Mouse (Mus musculus): ENCODE results near the gene Msl1. TPM values are rescaled to one million over a fixed set of nuclear protein-coding genes. Genes with fewer than 3 reads are reported as not detected.

Gene Msl1
- polyA plus RNA-seq, 1 experiment from 2014 or later = 18.0 TPM

- Histone ChIP-seq H3K9me3 (replicated peaks; ENCODE audit: control insufficient read depth, low read length) (no peaks in the 10 kb centered on the region), H3K4me2 (ENCODE audit: low read depth, low read length) (peak overlapping the region; percentile 36), H3K27ac (ENCODE audit: low read length) (peak overlapping the region; percentile 96), H3K9ac (ENCODE audit: low read length) (peak overlapping the region; percentile 65), H3K36me3 (ENCODE audit: control insufficient read depth, insufficient read depth, low read length) (no peaks in the 10 kb centered on the region), H3K4me3 (replicated peaks; ENCODE audit: low read length) (peak overlapping the region; percentile 10; the same call in 1 of the 2 replicates), H3K4me1 (ENCODE audit: control insufficient read depth, insufficient read depth, low read length) (peaks cover 84% of the 10 kb centered on the region), H3K27me3 (ENCODE audit: control insufficient read depth, insufficient read depth, low read length) (no peaks in the 10 kb centered on the region)
- WGBS = 22% methylated on average over 6 of the region's 6 CpGs
- ATAC-seq (ENCODE audit: insufficient read depth, low FRiP score) = peak; percentile 75
These were observed 44.0 kb upstream of the Msl1 start for GRCm38 (mm10) chr11:98751221-98751782.

DNA sequence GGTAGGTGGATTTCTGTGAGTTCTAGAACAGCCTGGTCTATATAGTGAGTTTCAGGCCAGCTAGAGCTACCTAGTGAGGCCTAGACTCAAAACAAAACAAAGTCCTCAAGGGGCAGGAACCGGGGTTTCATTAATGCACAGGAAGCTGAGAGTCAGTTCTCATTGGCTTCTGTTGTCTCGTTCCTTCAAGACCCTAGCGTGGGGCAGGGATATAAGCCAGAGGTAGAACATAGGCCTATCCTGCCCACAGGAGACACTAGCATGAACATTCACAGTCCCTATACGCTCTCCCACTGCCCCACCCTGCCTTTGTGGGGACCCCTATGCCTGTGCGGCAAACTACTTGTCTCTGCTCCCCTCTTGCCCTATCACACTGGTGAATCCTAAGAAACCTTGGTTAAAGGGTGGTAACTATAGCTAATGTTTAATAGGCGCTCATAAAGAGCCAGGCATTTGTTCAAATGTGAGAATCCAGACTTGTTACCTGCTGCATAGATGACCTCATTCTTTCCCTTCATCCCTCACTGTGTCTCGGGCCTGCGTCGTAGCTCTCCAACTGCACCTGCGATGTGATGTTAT lies 42.7 kb upstream of the Msl1 start:
- H3K27me3 ChIP-seq (ENCODE audit: control insufficient read depth, insufficient read depth, low read length) = no peaks in the 10 kb centered on the region
- H3K27ac ChIP-seq (ENCODE audit: low read length) = peak overlapping the region; percentile 96
- H3K9me3 ChIP-seq (replicated peaks; ENCODE audit: control insufficient read depth, low read length) = no peaks in the 10 kb centered on the region
- H3K4me2 ChIP-seq (ENCODE audit: low read depth, low read length) = 0 out of 2 replicates have a peak overlapping the region, but pooled peaks have one; percentile 36
- H3K9ac ChIP-seq (ENCODE audit: low read length) = peak overlapping the region; percentile 46
- no peak for ATAC-seq (ENCODE audit: insufficient read depth, low FRiP score)
- H3K36me3 ChIP-seq (ENCODE audit: control insufficient read depth, insufficient read depth, low read length) = no peaks in the 10 kb centered on the region
- peaks cover 72% of the 10 kb centered on the region for H3K4me1 ChIP-seq (ENCODE audit: control insufficient read depth, insufficient read depth, low read length)
- 78% methylated on average over 10 of the region's 10 CpGs for WGBS
- H3K4me3 ChIP-seq (replicated peaks; ENCODE audit: low read length) = no peak overlapping the region

- ATAC-seq (ENCODE audit: insufficient read depth, low FRiP score) = no peak
- H3K9ac ChIP-seq (ENCODE audit: low read length) = 0 out of 2 replicates have a peak overlapping the region, but pooled peaks have one; percentile 28
- 89% methylated on average over 5 of the region's 5 CpGs for WGBS
- no peaks in the 10 kb centered on the region for H3K27me3 ChIP-seq (ENCODE audit: control insufficient read depth, insufficient read depth, low read length)
- H3K4me3 ChIP-seq (replicated peaks; ENCODE audit: low read length) = no peak overlapping the region
- H3K9me3 ChIP-seq (replicated peaks; ENCODE audit: control insufficient read depth, low read length) = no peaks in the 10 kb centered on the region
- peaks cover under 1% of the 10 kb centered on the region; the same call in 1 of the 2 replicates for H3K36me3 ChIP-seq (ENCODE audit: control insufficient read depth, insufficient read depth, low read length)
- H3K4me1 ChIP-seq (ENCODE audit: control insufficient read depth, insufficient read depth, low read length) = peaks cover 65% of the 10 kb centered on the region
- H3K27ac ChIP-seq (ENCODE audit: low read length) = peak overlapping the region; percentile 96; the same call in 1 of the 2 replicates
- no peak overlapping the region for H3K4me2 ChIP-seq (ENCODE audit: low read depth, low read length)
These were observed 42.1 kb upstream of the Msl1 start for GRCm38 (mm10) chr11:98753264-98753663.

- Histone ChIP-seq H3K27me3 (ENCODE audit: control insufficient read depth, insufficient read depth, low read length) (no peaks in the 10 kb centered on the region), H3K36me3 (ENCODE audit: control insufficient read depth, insufficient read depth, low read length) (peaks cover 5% of the 10 kb centered on the region; the same call in 1 of the 2 replicates), H3K4me1 (ENCODE audit: control insufficient read depth, insufficient read depth, low read length) (peaks cover 56% of the 10 kb centered on the region), H3K9me3 (replicated peaks; ENCODE audit: control insufficient read depth, low read length) (no peaks in the 10 kb centered on the region), H3K4me3 (replicated peaks; ENCODE audit: low read length) (no peak overlapping the region), H3K27ac (ENCODE audit: low read length) (peak overlapping the region; percentile 78), H3K4me2 (ENCODE audit: low read depth, low read length) (no peak overlapping the region), H3K9ac (ENCODE audit: low read length) (peak overlapping the region; percentile 30; the same call in 1 of the 2 replicates)
- ATAC-seq (ENCODE audit: insufficient read depth, low FRiP score) = no peak
- WGBS = 60% methylated on average over 9 of the region's 9 CpGs
These were observed 41.1 kb upstream of the Msl1 start for GRCm38 (mm10) chr11:98754151-98754620.

DNA sequence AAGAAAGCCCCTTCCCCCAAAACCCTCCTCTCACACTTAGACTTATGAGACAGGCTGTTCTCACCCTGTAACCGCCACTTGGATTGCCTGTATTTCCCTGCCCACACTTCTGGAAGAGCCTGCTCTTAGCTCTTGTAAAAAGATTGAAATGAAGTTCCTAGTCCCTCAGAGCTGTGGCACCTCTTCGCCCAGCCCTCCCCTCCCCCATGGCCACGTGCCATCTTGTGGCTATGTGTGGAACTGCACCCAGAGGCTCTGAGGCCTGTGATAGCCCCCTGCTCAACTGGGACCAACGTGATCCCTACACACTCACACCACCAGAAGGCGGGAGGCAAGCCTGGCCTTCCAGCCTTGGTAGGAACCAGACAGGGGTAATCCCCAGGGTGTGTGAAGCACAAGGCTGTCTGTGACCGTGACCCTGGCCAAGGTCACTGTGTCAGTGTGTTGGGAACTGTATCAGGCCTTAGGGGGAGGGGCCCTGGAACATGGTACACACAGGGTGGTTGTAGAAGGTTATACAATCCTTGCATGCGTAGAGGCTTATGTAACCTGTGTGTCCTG lies 40.6 kb upstream of the Msl1 start:
- WGBS = 24% methylated on average over 7 of the region's 7 CpGs
- Histone ChIP-seq H3K9ac (ENCODE audit: low read length) (no peak overlapping the region), H3K4me1 (ENCODE audit: control insufficient read depth, insufficient read depth, low read length) (peaks cover 51% of the 10 kb centered on the region), H3K27ac (ENCODE audit: low read length) (peak overlapping the region; percentile 78), H3K4me2 (ENCODE audit: low read depth, low read length) (no peak overlapping the region), H3K9me3 (replicated peaks; ENCODE audit: control insufficient read depth, low read length) (no peaks in the 10 kb centered on the region), H3K4me3 (replicated peaks; ENCODE audit: low read length) (no peak overlapping the region), H3K36me3 (ENCODE audit: control insufficient read depth, insufficient read depth, low read length) (peaks cover 5% of the 10 kb centered on the region; the same call in 1 of the 2 replicates), H3K27me3 (ENCODE audit: control insufficient read depth, insufficient read depth, low read length) (no peaks in the 10 kb centered on the region)
- ATAC-seq (ENCODE audit: insufficient read depth, low FRiP score) = no peak

GRCm38 (mm10) chr11:98755726-98756380 lies 39.5 kb upstream of the Msl1 start:
- H3K4me2 ChIP-seq (ENCODE audit: low read depth, low read length) = no peak overlapping the region
- no peak overlapping the region for H3K27ac ChIP-seq (ENCODE audit: low read length)
- WGBS = 89% methylated on average over 6 of the region's 6 CpGs
- no peak overlapping the region for H3K4me3 ChIP-seq (replicated peaks; ENCODE audit: low read length)
- no peak for ATAC-seq (ENCODE audit: insufficient read depth, low FRiP score)
- H3K27me3 ChIP-seq (ENCODE audit: control insufficient read depth, insufficient read depth, low read length) = no peaks in the 10 kb centered on the region
- H3K9ac ChIP-seq (ENCODE audit: low read length) = no peak overlapping the region
- peaks cover 40% of the 10 kb centered on the region for H3K4me1 ChIP-seq (ENCODE audit: control insufficient read depth, insufficient read depth, low read length)
- peaks cover 11% of the 10 kb centered on the region for H3K36me3 ChIP-seq (ENCODE audit: control insufficient read depth, insufficient read depth, low read length)
- no peaks in the 10 kb centered on the region for H3K9me3 ChIP-seq (replicated peaks; ENCODE audit: control insufficient read depth, low read length)

DNA sequence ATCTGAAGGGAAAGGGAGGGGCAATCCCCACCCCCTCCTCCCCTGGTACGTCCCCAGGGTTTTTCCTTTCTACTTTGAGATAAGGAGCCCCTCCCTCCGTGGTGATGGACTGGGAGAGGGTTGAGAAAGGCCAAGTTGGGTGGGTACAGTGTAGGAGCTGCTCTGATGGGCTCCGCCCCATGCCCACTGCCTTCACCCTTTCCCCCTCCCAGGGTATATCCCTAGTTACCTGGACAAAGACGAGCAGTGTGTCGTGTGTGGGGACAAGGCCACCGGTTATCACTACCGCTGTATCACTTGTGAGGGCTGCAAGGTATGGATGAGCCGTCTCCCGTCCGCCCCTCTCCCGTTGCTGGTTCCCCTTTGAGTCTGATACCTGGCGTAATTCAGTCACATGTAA lies 38.6 kb upstream of the Msl1 start:
- Histone ChIP-seq H3K36me3 (ENCODE audit: control insufficient read depth, insufficient read depth, low read length) (peaks cover 17% of the 10 kb centered on the region), H3K4me2 (ENCODE audit: low read depth, low read length) (no peak overlapping the region), H3K4me3 (replicated peaks; ENCODE audit: low read length) (no peak overlapping the region), H3K9ac (ENCODE audit: low read length) (no peak overlapping the region), H3K9me3 (replicated peaks; ENCODE audit: control insufficient read depth, low read length) (no peaks in the 10 kb centered on the region), H3K4me1 (ENCODE audit: control insufficient read depth, insufficient read depth, low read length) (peaks cover 31% of the 10 kb centered on the region), H3K27me3 (ENCODE audit: control insufficient read depth, insufficient read depth, low read length) (no peaks in the 10 kb centered on the region), H3K27ac (ENCODE audit: low read length) (no peak overlapping the region)
- WGBS = 75% methylated on average over 12 of the region's 12 CpGs
- ATAC-seq (ENCODE audit: insufficient read depth, low FRiP score) = no peak

- Histone ChIP-seq H3K36me3 (ENCODE audit: control insufficient read depth, insufficient read depth, low read length) (peaks cover 29% of the 10 kb centered on the region), H3K4me3 (replicated peaks; ENCODE audit: low read length) (no peak overlapping the region), H3K4me2 (ENCODE audit: low read depth, low read length) (no peak overlapping the region), H3K9me3 (replicated peaks; ENCODE audit: control insufficient read depth, low read length) (no peaks in the 10 kb centered on the region), H3K27ac (ENCODE audit: low read length) (no peak overlapping the region), H3K27me3 (ENCODE audit: control insufficient read depth, insufficient read depth, low read length) (no peaks in the 10 kb centered on the region), H3K9ac (ENCODE audit: low read length) (no peak overlapping the region), H3K4me1 (ENCODE audit: control insufficient read depth, insufficient read depth, low read length) (peaks cover 28% of the 10 kb centered on the region)
- no peak for ATAC-seq (ENCODE audit: insufficient read depth, low FRiP score)
- 91% methylated on average over 4 of the region's 4 CpGs for WGBS
These were observed 33.4 kb upstream of the Msl1 start for GRCm38 (mm10) chr11:98761939-98762338.
